Mouse (Mus musculus) liver, adult 2 months (tissue): ENCODE data around the gene Fanci.

ENCODE experiments used
- CTCF ChIP-seq: fragments of 200-500 bp; IDR thresholded peaks from 2 replicates; pipeline ENCODE4 v1.5.1; 2011; ENCODE audit warnings: low read depth, low read length, control low read depth
- POLR2A ChIP-seq: fragments of 200-500 bp; IDR thresholded peaks from 2 replicates; pipeline ENCODE4 v1.6.1; 2011; ENCODE audit warnings: low read length, control low read depth; ENCODE audit not compliant: insufficient read depth; ENCODE audit errors: extremely low read depth

GRCm38 (mm10) chr7:79360056-79360455, 31.7 kb upstream of the Fanci start:
- TF ChIP-seq CTCF = no peak
- no peak for TF ChIP-seq POLR2A
